Mouse (Mus musculus) heart, postnatal 0 days (tissue): ENCODE results near the gene Slc43a3.

Experiments
- CTCF ChIP-seq: IDR thresholded peaks from 2 replicates; pipeline ENCODE4 v1.5.1; 2016; ENCODE audit warnings: antibody characterized with exemption, control low read depth, low read depth
- EP300 ChIP-seq: IDR thresholded peaks from 2 replicates; pipeline ENCODE4 v1.6.1; 2016; ENCODE audit warnings: antibody characterized with exemption, low read depth

DNA sequence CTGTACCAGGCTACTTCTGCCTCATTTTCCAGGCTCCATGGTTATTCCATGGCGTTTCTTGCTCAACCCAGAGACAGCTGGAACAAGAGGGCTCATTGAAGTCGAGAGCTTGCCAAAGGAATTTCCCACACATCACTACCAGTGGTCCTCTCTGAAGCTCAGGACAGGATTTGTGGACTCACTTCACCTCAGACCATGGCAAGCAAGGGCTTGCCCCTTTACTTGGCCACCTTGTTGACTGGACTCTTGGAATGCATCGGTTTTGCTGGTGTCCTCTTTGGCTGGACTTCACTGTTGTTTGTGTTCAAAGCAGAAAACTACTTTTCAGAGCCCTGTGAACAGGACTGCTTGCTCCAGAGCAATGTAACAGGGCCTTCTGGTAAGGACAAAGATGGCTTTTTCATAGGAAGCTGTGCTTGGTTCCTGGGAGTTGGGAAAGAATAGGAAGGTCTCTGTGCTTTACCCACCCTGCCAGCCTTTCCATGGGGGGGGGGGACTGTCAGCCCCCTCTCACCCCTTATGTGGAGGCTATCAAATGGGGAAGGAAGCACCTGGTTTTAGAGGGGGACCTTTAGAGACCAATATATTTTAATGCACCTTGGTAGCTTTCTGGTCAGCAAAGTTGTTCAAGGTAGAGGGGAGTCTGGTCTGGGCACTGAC is 1.2 kb downstream of the Slc43a3 start:
- no peak for TF ChIP-seq CTCF
- no peak for TF ChIP-seq EP300
